Mouse (Mus musculus): ENCODE results near the gene Spata3.

GRCm38 (mm10) chr1:86076565-86076964 lies 59.9 kb downstream of the Spata3 start:
- TF ChIP-seq CTCF (IDR thresholded peaks at IDR 0.05; ENCODE audit: low read depth, low read length) (no peak), POLR2A (IDR thresholded peaks at IDR 0.05; ENCODE audit: extremely low read depth, insufficient read depth, low read length) (no peak)

All from liver, adult 2 months (tissue).